Mouse (Mus musculus) layer of hippocampus, adult 18-20 months (tissue): ENCODE results near the gene Mroh7. TPM values are rescaled to one million over a fixed set of nuclear protein-coding genes. Genes with fewer than 3 reads are reported as not detected.

Source experiments
- DNase-seq, 2 experiments: peaks; one replicate each; pipeline ENCODE4 v3.0.0; 2022; ENCODE audit warnings: low spot score in 2 of 2
- total RNA-seq, 2 experiments: library from RNA; stranded (reverse); gene quantifications; 2 replicates each; pipeline ENCODE4 v1.2.3; 2021

Gene Mroh7
- total RNA-seq, 2 experiments from 2014 or later = 4.1 to 5.0 TPM

DNA sequence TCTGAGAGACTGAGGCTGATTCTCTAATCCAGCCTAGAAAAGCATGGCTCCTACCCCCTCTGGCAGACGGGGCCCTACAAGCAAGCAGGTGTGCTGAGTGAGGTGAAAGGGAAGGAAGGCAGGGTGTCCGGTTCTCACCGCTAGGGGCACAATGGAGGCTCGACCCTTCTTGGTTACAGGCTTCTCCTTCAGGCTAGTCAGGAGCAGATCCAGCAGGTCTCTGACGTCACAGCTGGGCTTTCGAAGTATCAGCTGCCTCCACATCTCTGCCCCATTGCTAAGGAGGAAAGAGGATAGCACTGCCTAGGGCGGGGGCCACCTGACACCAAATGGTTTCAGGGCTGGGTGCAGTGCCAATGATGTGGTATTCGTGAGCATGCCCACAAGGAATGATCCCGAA, 30.7 kb downstream of the Mroh7 start:
- DNase-seq = peak in 1 of 2 experiments; percentile 42

DNA sequence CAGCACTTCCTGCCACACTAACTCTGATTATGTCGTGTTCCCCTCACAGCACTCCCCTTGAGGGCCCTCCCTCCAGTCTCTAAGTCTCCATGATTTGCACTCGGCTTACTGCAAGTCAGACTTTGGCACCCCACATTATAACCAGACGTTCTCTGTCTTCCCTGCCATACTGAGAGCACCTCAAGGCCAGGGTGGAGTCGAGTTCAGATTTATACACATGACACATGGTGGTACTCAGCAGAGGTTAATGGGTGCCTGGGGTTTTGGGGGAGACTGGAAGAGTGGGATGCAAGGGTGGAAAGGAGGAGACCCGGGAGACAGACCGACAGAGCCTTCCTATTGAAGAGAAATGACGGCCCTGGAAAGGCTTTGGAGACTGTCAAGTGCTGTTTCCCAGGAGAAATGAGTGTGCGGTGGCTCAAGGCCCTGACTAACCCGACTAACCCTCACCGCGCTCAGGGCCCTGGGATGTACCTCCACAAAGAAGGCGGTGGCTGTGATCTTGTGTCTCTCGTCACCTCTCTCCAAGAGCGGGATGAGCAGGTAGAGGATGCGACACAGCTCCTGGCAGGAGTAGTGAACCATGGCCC, 36.8 kb downstream of the Mroh7 start:
- DNase-seq = no peak

DNA sequence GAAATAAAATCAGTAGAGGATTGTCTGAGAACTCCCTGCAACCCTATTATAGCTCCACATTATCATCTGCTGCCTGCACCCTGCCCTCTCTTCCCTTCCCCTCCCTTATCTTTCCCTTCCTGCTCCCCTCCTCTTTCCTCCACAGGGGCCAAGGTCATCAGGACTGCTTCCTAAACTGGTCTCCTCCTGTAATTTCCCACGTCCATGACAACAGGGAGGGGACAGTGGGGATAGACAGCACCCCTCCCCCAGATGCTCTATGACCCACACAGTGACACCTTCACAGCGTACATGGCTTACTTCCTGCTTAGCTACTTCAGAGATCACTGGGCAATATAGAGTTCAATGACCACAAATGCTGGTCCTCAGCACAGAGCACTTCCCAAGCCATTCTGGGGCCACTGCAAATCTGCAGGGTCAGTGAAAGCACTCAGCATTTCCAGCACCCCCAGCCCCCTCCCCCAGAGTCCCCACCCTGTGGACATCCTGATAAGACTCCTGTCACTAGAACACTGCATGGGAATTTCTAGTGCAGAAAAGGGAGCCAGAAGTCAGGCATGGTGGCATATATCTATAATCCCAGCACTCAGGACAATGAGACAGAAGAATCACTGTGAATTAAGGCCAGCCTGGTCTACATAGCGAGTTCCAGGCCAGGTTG, 42.0 kb downstream of the Mroh7 start:
- DNase-seq = no peak

DNA sequence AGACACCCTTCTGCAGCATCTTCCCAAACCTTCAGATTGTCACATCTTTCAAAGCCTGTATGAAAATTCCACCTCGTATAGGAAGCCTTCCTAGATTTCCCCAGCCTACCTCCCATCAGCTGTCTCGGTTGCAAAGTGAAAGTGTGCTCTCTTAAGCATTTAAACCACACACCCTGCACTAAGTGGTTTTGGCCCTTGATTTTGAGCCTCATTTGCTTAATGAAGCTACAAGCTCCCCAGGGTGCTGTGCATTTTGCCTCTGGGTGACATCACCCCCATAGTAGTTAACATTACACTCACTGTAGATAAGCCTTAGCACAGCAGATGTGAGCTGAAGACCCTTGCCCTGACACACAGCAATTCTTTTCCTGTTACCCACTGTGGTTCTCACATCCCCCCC, 49.8 kb downstream of the Mroh7 start:
- DNase-seq = no peak

DNA sequence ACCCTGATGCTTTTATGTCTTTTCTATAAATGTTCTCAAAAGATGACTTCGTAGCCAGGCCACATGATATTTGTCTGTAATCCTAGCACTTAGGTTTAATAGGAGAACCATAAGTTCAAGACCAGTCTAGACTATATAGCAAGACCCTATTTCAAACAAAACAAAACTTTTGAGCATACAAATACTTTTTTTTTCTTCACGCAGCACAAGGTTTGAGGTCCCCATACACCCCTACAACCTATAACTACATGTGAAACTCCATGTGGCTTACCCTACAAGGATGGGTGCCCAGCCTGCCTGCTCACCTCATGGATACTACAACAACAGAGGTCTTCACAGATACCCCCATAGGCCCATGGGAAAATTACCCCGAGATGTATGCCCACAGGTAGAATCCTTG, 51.6 kb downstream of the Mroh7 start:
- DNase-seq = no peak

DNA sequence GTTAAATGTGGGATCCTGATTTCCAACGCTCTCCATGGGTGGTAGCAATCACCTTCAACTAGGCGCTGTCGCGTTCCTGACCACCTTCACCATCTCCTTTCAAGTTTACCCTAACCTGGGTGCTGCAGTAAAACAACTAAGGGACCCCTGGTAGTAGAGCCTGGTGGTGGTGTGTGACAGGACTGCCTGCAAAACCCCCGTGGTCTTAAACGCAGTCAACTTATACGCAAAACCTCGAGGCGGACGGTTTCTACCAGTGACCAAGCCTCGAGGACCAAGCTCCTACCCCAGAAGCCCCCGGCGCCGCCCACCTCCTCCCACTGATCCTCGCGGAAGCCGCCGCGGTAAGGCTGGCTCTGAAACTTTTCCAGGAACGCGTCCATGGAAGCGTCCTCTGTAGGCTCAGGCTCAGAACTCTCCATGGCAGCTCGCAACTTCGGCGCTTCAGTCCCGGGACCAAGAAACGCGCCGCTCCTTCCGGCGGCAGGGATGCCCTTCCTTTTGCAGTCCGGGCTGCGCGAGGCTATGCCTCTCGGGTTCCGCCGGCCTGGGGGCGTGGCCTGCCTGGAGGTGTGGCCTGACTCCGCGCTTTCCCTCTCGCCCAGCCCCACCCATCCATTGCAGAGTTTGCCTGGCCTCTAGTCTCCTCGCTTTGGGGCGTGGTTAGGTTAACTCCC, 52.1 kb downstream of the Mroh7 start, which contains the start of gene Ttc4:
Gene Ttc4 (minus strand): TSS at position 503 of the 677 bp plus-strand sequence.
- peak; percentile 78 to 87 for DNase-seq

DNA sequence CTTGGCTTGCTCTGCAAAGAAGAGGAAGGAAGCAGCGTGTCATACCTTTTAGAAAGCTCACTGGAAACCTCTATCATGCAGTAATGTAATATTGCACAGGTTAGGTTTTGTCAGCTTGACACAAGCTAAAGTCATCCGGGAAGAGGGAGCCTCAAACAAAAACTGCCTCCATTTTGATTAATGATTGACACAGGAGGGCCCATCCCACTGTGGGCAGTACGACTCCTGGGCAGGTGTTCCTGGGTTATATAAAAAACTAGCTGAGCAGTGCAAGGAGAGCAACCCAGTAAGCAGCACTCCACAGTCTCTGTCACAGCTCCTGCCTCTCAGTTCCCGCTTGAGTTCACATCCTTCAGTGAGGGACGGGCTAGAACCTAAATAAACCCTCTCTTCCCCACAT, 54.0 kb downstream of the Mroh7 start:
- DNase-seq = no peak

DNA sequence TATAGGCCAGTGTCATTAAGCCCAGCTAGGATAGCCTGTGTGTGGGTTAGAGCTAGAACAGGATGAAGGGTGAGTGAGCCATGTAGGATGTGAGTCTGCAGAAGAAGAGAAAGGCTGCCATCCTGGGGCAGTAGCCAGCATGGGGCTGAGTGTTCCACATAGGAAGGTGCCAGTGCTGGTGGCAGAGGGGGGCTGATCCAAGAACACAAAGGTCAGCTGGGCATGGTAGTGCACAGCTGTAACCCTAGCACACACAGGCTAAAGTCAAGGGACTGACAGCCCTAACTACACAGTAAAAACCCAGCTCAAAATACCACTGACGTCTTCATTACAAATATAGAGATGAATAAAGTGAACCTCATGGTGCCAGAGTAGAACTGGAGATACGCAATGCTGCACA, 64.2 kb downstream of the Mroh7 start:
- no peak for DNase-seq

DNA sequence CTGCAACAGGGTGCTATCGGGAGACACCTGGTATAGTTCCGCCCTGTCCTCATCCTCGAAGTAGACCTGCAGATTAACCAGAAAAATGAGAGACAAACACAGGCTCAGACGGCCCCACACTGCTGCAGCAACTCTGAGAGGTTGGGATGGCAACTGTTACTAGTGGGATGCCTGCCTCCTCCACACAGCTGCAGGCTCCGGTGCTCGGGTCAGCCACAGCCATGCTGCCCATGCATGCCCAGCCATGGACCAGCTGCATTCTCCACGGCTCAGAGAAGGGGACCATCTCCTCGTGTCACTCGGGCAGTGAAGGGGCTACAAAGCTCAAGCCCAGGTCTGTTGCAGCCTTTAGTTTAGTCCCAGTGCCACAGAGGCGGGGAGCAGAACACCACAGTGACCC, 65.1 kb downstream of the Mroh7 start:
- DNase-seq = no peak

DNA sequence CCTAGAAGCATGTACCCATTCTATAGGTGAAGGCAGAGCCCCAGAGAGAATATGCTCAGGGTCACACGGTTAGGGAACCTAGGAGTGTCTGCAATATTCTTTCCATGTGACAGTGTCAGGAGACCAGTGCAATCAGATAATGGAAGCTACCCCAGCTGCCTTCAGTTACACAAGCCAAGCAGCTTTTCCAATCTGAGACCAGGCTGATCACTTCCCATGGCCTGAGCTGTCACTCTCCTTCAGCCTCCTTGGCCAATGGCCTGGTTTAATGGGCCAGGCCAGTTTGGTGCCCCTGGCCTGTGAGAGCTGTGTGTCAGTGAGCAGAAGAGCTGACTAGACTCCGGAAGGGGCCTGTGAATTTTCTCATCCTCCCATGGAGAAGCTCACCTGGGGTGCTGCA, 65.5 kb downstream of the Mroh7 start:
- DNase-seq = no peak

DNA sequence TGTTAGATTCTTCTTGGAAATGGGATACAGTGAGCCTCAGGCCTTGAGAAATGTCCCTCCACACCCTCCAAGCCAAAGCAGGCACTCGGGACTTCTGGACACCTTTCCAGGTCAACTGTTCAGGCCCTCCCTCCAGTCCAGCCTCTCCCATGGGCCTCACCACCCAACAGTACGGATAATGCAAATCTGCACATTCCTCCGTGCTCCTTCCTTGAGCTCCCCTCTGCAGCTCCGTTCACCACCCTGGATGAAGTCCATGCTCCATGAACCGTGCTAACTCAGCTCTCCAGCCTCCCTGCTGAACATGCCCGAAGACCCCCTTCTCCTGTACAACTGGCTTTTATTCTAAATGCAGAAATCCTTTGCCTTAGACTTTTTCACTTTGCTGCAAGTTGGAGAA, 66.0 kb downstream of the Mroh7 start:
- DNase-seq = no peak

DNA sequence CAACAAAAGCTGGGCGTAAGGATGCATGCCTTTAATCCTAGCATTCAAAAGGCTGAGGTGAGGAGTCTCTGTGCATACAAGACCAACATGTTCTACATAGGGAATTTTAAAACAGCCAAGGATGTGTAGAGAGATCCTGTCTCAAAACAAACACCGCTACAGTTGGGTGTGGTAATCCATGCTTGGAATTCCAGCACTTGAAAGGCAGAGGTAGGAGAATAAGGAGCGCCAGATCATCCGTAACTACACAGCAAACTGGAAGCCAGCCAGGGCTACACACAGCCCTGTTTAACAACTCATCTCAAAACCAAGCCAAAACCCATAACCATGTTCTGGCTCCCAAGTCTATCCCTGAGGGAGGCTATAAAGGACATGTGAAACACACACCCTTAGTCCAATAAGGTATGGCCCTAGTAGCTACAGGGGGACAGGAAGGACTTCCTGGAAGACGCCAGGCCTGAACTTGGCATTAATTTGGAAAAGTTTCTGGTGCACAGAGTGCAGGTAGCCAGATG, 66.7 kb downstream of the Mroh7 start:
- DNase-seq = no peak

DNA sequence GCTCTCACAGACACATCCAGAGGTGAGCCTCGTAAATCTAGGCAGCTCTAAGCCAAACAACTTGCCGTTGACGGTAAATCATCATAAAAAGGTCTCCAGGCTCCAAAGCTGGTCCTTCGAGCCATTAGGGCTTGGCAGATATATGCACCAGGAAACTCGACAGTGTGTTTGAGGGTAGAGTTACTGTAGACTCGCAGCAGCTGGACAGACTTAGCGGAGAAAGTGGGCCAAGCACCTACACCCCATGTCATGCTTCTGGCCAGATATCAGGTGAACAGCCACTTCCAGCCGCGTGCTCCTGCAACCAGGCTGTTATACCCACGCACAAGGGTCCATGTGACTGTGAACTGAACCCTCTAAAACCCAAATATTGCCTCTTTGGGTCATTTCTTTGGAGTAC, 75.0 kb downstream of the Mroh7 start:
- no peak for DNase-seq

DNA sequence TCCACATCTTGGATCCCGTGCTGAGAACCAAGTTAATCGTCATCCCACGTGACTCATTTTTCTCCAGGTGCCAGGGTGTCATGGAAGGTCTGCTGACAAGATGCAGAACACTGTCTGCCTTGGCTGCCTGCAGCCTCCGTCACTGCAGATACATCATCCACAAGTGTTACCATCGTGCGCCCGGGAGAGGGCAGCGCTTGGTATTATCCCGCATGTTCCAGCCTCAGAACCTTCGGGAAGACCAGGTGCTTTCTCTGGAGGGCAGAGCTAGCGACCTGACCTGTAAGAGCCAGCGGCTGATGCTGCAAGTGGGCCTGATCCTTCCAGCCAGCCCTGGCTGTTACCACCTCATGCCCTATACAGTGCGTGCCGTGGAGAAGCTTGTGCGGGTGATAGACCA, 77.7 kb downstream of the Mroh7 start:
- no peak for DNase-seq

DNA sequence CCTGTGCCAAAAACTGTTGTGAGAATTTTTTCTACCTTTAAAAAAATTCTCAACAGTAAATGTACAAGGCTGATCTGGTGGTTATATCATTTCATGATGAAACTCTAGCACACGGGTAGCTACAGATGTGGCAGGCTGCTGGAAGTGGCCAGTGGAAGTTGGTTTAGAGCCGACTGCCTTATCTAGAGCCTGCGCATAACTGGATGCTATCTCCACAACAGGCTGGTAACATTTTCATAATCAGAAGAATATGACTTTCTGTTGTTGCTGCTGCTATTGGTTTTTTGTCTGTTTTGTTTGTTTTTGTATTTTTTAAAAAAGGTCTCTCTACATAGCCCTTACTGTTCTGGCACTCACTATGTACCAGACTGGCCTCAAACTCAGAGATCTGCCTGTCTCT, 78.2 kb downstream of the Mroh7 start:
- DNase-seq = no peak

DNA sequence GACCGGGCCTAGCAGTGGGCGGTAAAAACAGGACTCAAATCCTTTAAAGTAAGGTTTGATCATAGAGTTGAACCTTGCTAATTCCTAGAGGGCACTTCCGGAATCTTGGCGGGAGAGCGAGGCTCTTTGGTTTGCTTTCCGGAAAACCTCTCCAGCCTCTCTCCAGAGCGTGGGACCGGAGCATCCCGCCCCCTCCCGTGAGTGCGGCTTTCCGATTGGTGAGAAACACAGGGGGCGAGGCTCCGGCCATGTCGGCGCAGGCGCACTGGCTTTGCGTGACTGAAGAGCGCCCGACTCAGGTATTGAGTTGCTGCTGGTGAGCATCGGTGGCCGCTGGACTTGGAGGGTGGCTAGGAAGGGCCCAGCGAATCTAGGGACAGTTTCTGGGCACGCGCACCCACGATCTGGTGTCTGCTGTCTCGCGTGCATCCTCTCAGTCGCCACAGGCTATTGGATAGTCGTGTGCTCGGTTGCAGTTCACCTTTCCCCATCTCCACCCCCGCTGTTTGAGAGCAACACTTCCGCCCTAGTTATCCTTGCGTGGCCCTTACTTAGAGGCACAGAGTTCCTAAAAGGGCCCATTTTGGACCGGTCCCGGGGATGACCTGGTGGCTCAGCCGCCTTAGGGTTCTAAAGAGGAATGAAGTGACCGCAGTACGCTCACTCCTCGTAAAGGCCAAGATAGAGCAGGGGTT, 79.7 kb downstream of the Mroh7 start, which contains the start of gene Pars2:
Gene Pars2 (plus strand): TSS at position 237 of the 695 bp plus-strand sequence.
- DNase-seq = peak; percentile 96 to 98

DNA sequence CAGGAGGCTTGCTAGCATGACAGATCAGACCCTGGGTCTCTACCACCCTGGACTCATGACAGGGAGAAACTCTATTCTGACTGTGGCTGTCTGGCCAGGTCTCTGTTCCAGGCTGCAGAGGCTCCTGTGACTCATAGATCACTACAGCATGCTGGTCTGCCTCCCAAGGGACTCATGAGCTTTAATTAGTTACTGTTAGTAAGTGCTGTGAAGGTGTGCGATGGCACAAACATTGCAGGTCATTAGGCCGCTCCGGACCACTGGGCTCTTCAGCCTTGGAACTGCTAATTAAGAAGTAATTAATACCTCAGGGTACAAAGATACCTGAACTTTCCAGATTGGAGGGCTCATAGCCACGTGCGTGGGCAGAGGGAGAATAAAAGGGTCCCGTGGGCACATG, 83.6 kb downstream of the Mroh7 start:
- no peak for DNase-seq

DNA sequence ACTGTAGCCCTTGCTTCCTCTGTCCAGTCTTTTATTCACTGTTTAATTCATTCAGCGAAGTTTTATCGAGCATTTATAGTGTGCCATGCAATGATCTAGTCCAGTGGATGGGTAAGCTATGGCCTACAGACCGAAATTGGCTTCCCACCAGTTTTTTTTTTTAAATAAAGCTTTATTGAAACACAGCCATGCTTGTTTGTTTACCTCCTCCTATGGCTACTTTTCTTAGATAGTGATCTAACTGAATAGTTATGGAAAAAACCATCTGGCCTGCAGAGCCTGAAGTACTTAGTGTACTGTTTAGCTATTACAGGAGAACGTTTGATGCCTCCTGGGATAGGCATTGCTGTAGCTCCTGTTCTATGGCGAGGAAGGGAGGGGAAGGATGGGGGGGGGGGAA, 84.9 kb downstream of the Mroh7 start:
- DNase-seq = no peak

DNA sequence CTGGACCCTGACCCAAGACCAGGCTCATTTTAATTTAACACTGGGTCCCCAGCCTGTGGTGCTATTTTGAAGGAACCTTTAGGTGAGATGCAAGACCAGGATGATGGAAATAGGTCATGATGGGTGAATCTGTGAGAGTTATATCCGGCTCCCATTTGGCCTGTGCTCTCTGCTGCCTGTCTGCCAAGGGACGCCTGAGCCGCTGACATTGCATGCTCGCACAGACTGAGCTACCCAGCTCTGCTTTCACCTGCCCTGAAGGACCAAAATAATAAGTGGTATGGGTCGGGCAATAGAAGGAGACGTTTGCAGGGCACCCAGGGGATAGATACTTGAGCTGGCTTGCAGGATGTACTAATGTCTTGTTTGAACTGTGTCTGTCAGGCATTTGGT, 86.5 kb downstream of the Mroh7 start:
- no peak for DNase-seq

DNA sequence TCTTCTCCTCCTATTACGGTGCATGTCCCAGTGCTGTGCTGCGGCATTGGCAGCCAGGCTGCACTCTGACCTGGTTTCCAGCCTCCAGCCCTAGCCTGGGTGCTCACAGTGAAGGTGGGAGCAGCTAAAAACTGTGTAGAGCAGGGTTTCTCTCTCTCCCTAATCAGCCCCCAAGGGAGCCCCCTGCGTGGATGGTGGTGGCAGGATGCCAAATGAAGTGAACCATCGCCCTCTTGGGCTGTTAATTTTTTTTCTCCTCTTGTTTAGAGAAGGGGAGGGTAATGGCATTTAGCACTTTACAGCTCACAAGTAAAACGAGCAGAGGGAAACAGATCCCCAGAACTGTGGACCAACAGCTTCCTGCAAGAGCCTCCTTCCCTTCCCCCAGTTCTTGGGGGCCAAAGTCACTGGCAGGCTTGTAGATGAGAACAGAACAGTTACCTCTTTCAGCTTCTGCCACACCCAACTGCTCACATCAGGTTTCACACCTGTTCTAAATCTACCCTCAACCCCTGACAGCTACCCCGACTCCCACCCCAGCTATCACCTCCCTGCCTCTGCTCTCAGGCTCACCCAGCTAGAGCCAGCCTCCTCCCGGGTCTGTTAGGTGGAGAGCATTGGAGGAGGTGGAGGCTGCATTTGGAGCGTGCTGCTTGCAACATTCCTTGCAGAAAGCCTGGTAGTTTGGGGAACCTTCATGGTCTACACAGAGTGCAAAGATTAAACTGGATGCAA, 87.1 kb downstream of the Mroh7 start:
- no peak for DNase-seq

DNA sequence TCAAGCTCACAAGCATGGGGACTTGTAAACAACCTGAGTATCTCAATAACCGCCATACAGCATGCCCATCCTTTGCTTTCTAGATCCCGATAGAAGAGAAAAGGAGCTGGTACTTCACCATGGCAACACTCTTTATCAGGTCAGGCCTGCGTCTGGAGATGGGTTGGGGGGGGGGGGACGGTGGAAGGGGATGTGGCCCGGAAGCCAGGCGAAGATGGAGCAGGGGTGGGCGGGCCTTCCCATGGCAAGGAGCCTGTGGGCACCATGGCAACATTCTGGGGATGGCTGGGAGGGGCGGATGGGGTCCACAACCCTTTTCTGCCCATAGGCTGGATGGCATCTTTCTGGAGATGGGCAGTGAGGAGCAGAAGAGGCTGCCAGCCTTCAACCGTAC, 96.6 kb downstream of the Mroh7 start:
- no peak for DNase-seq
